Comparison of ENCODE assay signal across 21 mouse cellular contexts in genomic region chr16:34484213-34484612, GRCm38 (mm10).
DNase-seq lines count a peak whose midpoint lies in the region; ATAC-seq and TF ChIP-seq lines count a peak whose summit lies in the region.
"Had no signal": no experiment of that assay in that cellular context is flagged by ENCODE, and none has a peak within 500 bp of the region (broad histone marks: within the 10 kb centered on the region; RNA-seq: fewer than 3 reads in every experiment).

No protein-coding gene starts in this region.

- H3K27me3 ChIP-seq in embryonic facial prominence, embryonic 12.5 days: no peaks in the 10 kb centered on the region
- no peaks in the 10 kb centered on the region for H3K27me3 ChIP-seq in embryonic facial prominence, embryonic 10.5 days (replicated peaks; ENCODE audit: low read depth, poor library complexity, severe bottlenecking)
- H3K27me3 ChIP-seq in heart, embryonic 13.5 days (replicated peaks): no peaks in the 10 kb centered on the region
- peaks cover 39% of the 10 kb centered on the region for H3K27me3 ChIP-seq in CH12.LX (replicated peaks)
- H3K27me3 ChIP-seq in embryonic facial prominence, embryonic 13.5 days: no peaks in the 10 kb centered on the region
- H3K27me3 ChIP-seq: forebrain, embryonic 13.5 days; forebrain, embryonic 15.5 days; Patski had no signal

- H3K4me2 ChIP-seq in embryonic facial prominence, embryonic 12.5 days (replicated peaks): no peak overlapping the region
- H3K4me2 ChIP-seq in heart, embryonic 13.5 days: no peak overlapping the region
- no peak overlapping the region for H3K4me2 ChIP-seq in CH12.LX (ENCODE audit: insufficient read depth, low read depth, poor library complexity, severe bottlenecking)
- no peak overlapping the region for H3K4me2 ChIP-seq in embryonic facial prominence, embryonic 13.5 days
- H3K4me2 ChIP-seq: forebrain, embryonic 13.5 days; forebrain, embryonic 15.5 days had no signal

- no peak overlapping the region for H3K4me3 ChIP-seq in embryonic facial prominence, embryonic 12.5 days
- H3K4me3 ChIP-seq in embryonic facial prominence, embryonic 10.5 days: no peak overlapping the region
- H3K4me3 ChIP-seq in heart, embryonic 13.5 days: no peak overlapping the region
- no peak overlapping the region for H3K4me3 ChIP-seq in CH12.LX (replicated peaks in 1 of 3; ENCODE audit: low read depth in 2 of 3, low read length in 2 of 3, poor library complexity in 1 of 3)
- no peak overlapping the region for H3K4me3 ChIP-seq in embryonic facial prominence, embryonic 13.5 days
- H3K4me3 ChIP-seq: forebrain, embryonic 13.5 days; forebrain, embryonic 15.5 days had no signal

- H3K9me3 ChIP-seq in embryonic facial prominence, embryonic 12.5 days: no peaks in the 10 kb centered on the region
- H3K9me3 ChIP-seq in embryonic facial prominence, embryonic 10.5 days: no peaks in the 10 kb centered on the region
- no peaks in the 10 kb centered on the region for H3K9me3 ChIP-seq in heart, embryonic 13.5 days
- H3K9me3 ChIP-seq in CH12.LX (replicated peaks; ENCODE audit: low read length): no peaks in the 10 kb centered on the region
- no peaks in the 10 kb centered on the region for H3K9me3 ChIP-seq in embryonic facial prominence, embryonic 13.5 days
- H3K9me3 ChIP-seq: forebrain, embryonic 13.5 days; forebrain, embryonic 15.5 days; G1E had no signal

- H3K79me2 ChIP-seq in CH12.LX (replicated peaks; ENCODE audit: control insufficient read depth, extremely low read depth, insufficient read depth, poor library complexity, severe bottlenecking): no peaks in the 10 kb centered on the region

- TF ChIP-seq EP300 in CH12.LX (IDR thresholded peaks at IDR 0.05; ENCODE audit: low read length): no peak

- H3K27ac ChIP-seq in embryonic facial prominence, embryonic 12.5 days: 0 out of 2 replicates have a peak overlapping the region, but pooled peaks have one; percentile 24
- no peak overlapping the region for H3K27ac ChIP-seq in embryonic facial prominence, embryonic 10.5 days (replicated peaks)
- 0 out of 2 replicates have a peak overlapping the region, but pooled peaks have one; percentile 43 for H3K27ac ChIP-seq in heart, embryonic 13.5 days (replicated peaks)
- H3K27ac ChIP-seq in CH12.LX (ENCODE audit: insufficient read depth, low read depth): no peak overlapping the region
- H3K27ac ChIP-seq in embryonic facial prominence, embryonic 13.5 days: peak overlapping the region; percentile 3; the same call in 1 of the 2 replicates
- H3K27ac ChIP-seq: forebrain, embryonic 13.5 days had no signal

- TF ChIP-seq CTCF in CH12.LX (conservative IDR thresholded peaks at IDR 0.05 in 1 of 2, IDR thresholded peaks at IDR 0.05 in 1 of 2; ENCODE audit: low read depth in 2 of 2, low read length in 2 of 2): no peak

- peaks cover 32% of the 10 kb centered on the region for H3K4me1 ChIP-seq in embryonic facial prominence, embryonic 12.5 days
- H3K4me1 ChIP-seq in embryonic facial prominence, embryonic 10.5 days: peaks cover 40% of the 10 kb centered on the region
- peaks cover 41% of the 10 kb centered on the region for H3K4me1 ChIP-seq in heart, embryonic 13.5 days
- peaks cover 6 to 8% of the 10 kb centered on the region in 2 experiments; a peak in 3 of 4 replicates for H3K4me1 ChIP-seq in CH12.LX (ENCODE audit: control insufficient read depth in 1 of 2, insufficient read depth in 2 of 2)
- peaks cover 30% of the 10 kb centered on the region for H3K4me1 ChIP-seq in embryonic facial prominence, embryonic 13.5 days

- intact Hi-C loops in heart, postnatal 25 days (cut with DNase I): no loop called here
- intact Hi-C loops in left cerebral cortex, postnatal 36 days (cut with DNase I): no loop called here

- H3K36me3 ChIP-seq in embryonic facial prominence, embryonic 12.5 days: no peaks in the 10 kb centered on the region
- no peaks in the 10 kb centered on the region for H3K36me3 ChIP-seq in embryonic facial prominence, embryonic 10.5 days (replicated peaks)
- no peaks in the 10 kb centered on the region for H3K36me3 ChIP-seq in heart, embryonic 13.5 days
- H3K36me3 ChIP-seq in CH12.LX (replicated peaks in 1 of 2; ENCODE audit: control insufficient read depth in 1 of 2, insufficient read depth in 1 of 2, low read length in 1 of 2): no peaks in the 10 kb centered on the region
- H3K36me3 ChIP-seq in embryonic facial prominence, embryonic 13.5 days: no peaks in the 10 kb centered on the region
- H3K36me3 ChIP-seq: forebrain, embryonic 15.5 days; G1E had no signal

- in situ Hi-C loops in CH12.LX (cut with MboI; ENCODE audit: low pct_ligation_motif_present, low pct_unique_long_range_greater_than_20kb, low sequenced_read_pairs): no loop called here

- no peak for TF ChIP-seq POLR2A in CH12.LX (IDR thresholded peaks at IDR 0.05; ENCODE audit: low read depth, low read length)

- dilution Hi-C loops in CH12.LX (cut with MboI; ENCODE audit: extremely low pct_ligation_motif_present, extremely low pct_unique_long_range_greater_than_20kb, low sequenced_read_pairs): no loop called here

- WGBS in embryonic facial prominence, embryonic 12.5 days: 58% methylated on average over 1 of the region's 1 CpGs
- 83% methylated on average over 1 of the region's 1 CpGs for WGBS in embryonic facial prominence, embryonic 10.5 days
- 80% methylated on average over 1 of the region's 1 CpGs for WGBS in heart, embryonic 13.5 days
- WGBS in embryonic facial prominence, embryonic 13.5 days: 58% methylated on average over 1 of the region's 1 CpGs

- H3K9ac ChIP-seq in embryonic facial prominence, embryonic 12.5 days: no peak overlapping the region
- H3K9ac ChIP-seq in heart, embryonic 13.5 days: no peak overlapping the region
- H3K9ac ChIP-seq in CH12.LX (ENCODE audit: insufficient read depth, low read depth): no peak overlapping the region
- H3K9ac ChIP-seq in embryonic facial prominence, embryonic 13.5 days: no peak overlapping the region
- H3K9ac ChIP-seq: forebrain, embryonic 13.5 days; forebrain, embryonic 15.5 days; forebrain, postnatal 0 days had no signal

- TF ChIP-seq RAD21 in CH12.LX (IDR thresholded peaks at IDR 0.05; ENCODE audit: low read depth, low read length): no peak

- no peak for ATAC-seq in embryonic facial prominence, embryonic 12.5 days (ENCODE audit: insufficient number of reproducible peaks, insufficient read depth, low FRiP score, low TSS enrichment)
- ATAC-seq in heart, embryonic 13.5 days (ENCODE audit: extremely low read depth, insufficient number of reproducible peaks, low FRiP score, low TSS enrichment): no peak
- ATAC-seq in embryonic facial prominence, embryonic 13.5 days (ENCODE audit: insufficient number of reproducible peaks, insufficient read depth, low FRiP score, low TSS enrichment, low read depth): no peak
- ATAC-seq: activated CD4-positive, CD25-positive, alpha-beta regulatory T cell, adult 4 months; CD4-positive, CD25-positive, alpha-beta regulatory T cell, adult 4 months; forebrain, embryonic 13.5 days; forebrain, embryonic 15.5 days; forebrain, postnatal 0 days; Patski had no signal

- DNase-seq in embryonic facial prominence, embryonic 10.5 days (ENCODE audit: low spot score): no peak
- no peak for DNase-seq in heart, postnatal 25 days (ENCODE audit: low spot score)
- no peak for DNase-seq in CH12.LX (ENCODE audit: extremely low read depth)
- DNase-seq in left cerebral cortex, postnatal 36 days (ENCODE audit: low spot score in 2 of 2): no peak
- no peak for DNase-seq in layer of hippocampus, adult 11-12 months (ENCODE audit: low spot score)
- DNase-seq: B cell, adult 2 months; cerebellum, adult 11-12 months; cerebellum, adult 2 months; cerebellum, adult 9-10 months; cerebellum, postnatal 10 days; cerebellum, postnatal 25 days; forebrain, postnatal 0 days had no signal

TF ChIP-seq in CH12.LX, 34 proteins besides CTCF, POLR2A, EP300 and RAD21:
- TF ChIP-seq MAFK (IDR thresholded peaks at IDR 0.05; ENCODE audit: insufficient replicate concordance, low read length) (peak; percentile 90), PAX5 (IDR thresholded peaks at IDR 0.05; ENCODE audit: low read length) (no peak)

Comparison
In these comparisons a context has a peak if more than half of its experiments do, and no peak if none do; other contexts are left out.
1. H3K27ac ChIP-seq: peak in embryonic facial prominence, embryonic 12.5 days (single experiment), heart, embryonic 13.5 days (single experiment) and embryonic facial prominence, embryonic 13.5 days (single experiment); none in embryonic facial prominence, embryonic 10.5 days (single experiment) and CH12.LX (single experiment).